Comparison of ENCODE assay signal across 8 mouse cellular contexts in the genomic region with DNA sequence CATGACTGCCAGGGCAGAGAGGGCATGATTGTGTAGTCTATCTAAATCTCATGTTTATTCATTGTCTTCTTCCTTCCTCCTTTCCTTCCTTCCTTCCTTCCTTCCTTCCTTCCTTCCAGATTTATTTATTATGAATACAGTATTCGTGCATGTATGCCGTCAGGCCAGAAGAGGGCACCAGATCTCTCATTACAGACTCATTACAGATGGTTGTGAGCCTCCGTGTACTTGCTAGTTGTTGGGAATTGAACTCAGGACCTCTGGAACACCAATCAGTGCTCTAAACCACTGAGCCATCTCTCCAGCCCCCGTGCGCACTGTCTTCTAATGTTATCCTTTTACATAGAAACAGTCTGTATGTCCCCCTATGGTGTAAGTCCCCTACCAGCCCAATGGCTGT.
A peak's percentile ranks its signal among the peaks of the same experiment; 100 is the strongest.
DNase-seq lines count a peak whose midpoint lies in the region; ATAC-seq and TF ChIP-seq lines count a peak whose summit lies in the region.
"Had no signal": no experiment of that assay in that cellular context is flagged by ENCODE, and none has a peak within 500 bp of the region (broad histone marks: within the 10 kb centered on the region; RNA-seq: fewer than 3 reads in every experiment).

No protein-coding gene starts in this region.

- no peak overlapping the region for H3K4me3 ChIP-seq in layer of hippocampus, adult 2 months
- no peak overlapping the region for H3K4me3 ChIP-seq in E14TG2a.4 (replicated peaks; ENCODE audit: low read length)
- H3K4me3 ChIP-seq: lung, embryonic 15.5 days had no signal

- in situ Hi-C loops in Patski (cut with MboI; ENCODE audit: low pct_unique_long_range_greater_than_20kb) = loop anchor here (5.0 to 10.0 kb wide), 4 partner anchors 139 to 511 kb away; no protein-coding TSS in a partner anchor

- H3K27ac ChIP-seq in layer of hippocampus, adult 2 months = peak overlapping the region; percentile 46; the same call in 1 of the 2 replicates
- H3K27ac ChIP-seq: lung, embryonic 15.5 days had no signal

- CTCF ChIA-PET in Patski (lab: Charles Lee) = interaction anchor here (0.7 to 8.2 kb wide), 5 partner anchors 25 to 302 kb away, joined by 3 to 134 read pairs (median 4); no protein-coding TSS in a partner anchor

- peaks cover under 1% of the 10 kb centered on the region for H3K27me3 ChIP-seq in E14TG2a.4 (ENCODE audit: insufficient read depth, low read length)
- no peaks in the 10 kb centered on the region for H3K27me3 ChIP-seq in Patski

- no peaks in the 10 kb centered on the region for H3K9me3 ChIP-seq in E14TG2a.4 (ENCODE audit: low read length)
- H3K9me3 ChIP-seq: lung, embryonic 15.5 days had no signal

- no peak for DNase-seq in layer of hippocampus, adult 2 months (ENCODE audit: low spot score in 2 of 2)
- DNase-seq in layer of hippocampus, adult 11-12 months (ENCODE audit: low spot score) = no peak
- no peak for DNase-seq in Patski (ENCODE audit: low read depth, low spot score)
- peak; percentile 20 for DNase-seq in embryo, embryonic 11.5 days (ENCODE audit: low read depth, low spot score)
- peak; percentile 4 for DNase-seq in lung, postnatal 25 days (ENCODE audit: low spot score)
- DNase-seq in c-Kit-positive CD71-positive TER-119-positive erythroid progenitor cells, embryonic 14.5 days (ENCODE audit: low spot score) = no peak

- no peaks in the 10 kb centered on the region for H3K36me3 ChIP-seq in E14TG2a.4 (ENCODE audit: insufficient read depth, low read length)
- H3K36me3 ChIP-seq: lung, embryonic 15.5 days had no signal

- peak; percentile 79 for TF ChIP-seq CTCF in layer of hippocampus, adult 2 months (conservative IDR thresholded peaks at IDR 0.05)
- TF ChIP-seq CTCF in E14TG2a.4 (conservative IDR thresholded peaks at IDR 0.05; ENCODE audit: low read length) = peak; percentile 36
- TF ChIP-seq CTCF in Patski (IDR thresholded peaks at IDR 0.05) = peak; percentile 72

- ATAC-seq in Patski = peak; percentile 66

- H3K4me1 ChIP-seq in E14TG2a.4 (replicated peaks; ENCODE audit: low read depth, low read length) = no peaks in the 10 kb centered on the region

- POLR2A ChIA-PET in Patski (lab: Charles Lee) = no interaction called here

Comparison
In these comparisons a context has a peak if more than half of its experiments do, and no peak if none do; other contexts are left out.
1. DNase-seq: peak in embryo, embryonic 11.5 days (single experiment) and lung, postnatal 25 days (single experiment); none in layer of hippocampus, adult 2 months (0 of 2), layer of hippocampus, adult 11-12 months (single experiment), Patski (single experiment) and c-Kit-positive CD71-positive TER-119-positive erythroid progenitor cells, embryonic 14.5 days (single experiment).
2. Peak in every context shown above with its lines, with median percentiles within 50 percentile points of each other: CTCF ChIP-seq.